Mouse (Mus musculus) brain, embryonic 14.5 days (tissue): Measurements from ENCODE around the gene AL607142.1.

Experiments
- CTCF ChIP-seq: fragments of 200-500 bp; IDR thresholded peaks from 2 replicates; pipeline ENCODE4 v1.5.1; 2012; ENCODE audit warnings: inconsistent platforms, mild to moderate bottlenecking, moderate library complexity, borderline replicate concordance; ENCODE audit not compliant: insufficient read depth, insufficient read length; ENCODE audit errors: extremely low read depth
- POLR2A ChIP-seq: fragments of 200-500 bp; IDR thresholded peaks from 2 replicates; pipeline ENCODE4 v1.6.1; 2012; ENCODE audit warnings: mild to moderate bottlenecking, inconsistent platforms, borderline replicate concordance; ENCODE audit not compliant: poor library complexity, insufficient read depth, insufficient read length, severe bottlenecking; ENCODE audit errors: extremely low read depth

DNA sequence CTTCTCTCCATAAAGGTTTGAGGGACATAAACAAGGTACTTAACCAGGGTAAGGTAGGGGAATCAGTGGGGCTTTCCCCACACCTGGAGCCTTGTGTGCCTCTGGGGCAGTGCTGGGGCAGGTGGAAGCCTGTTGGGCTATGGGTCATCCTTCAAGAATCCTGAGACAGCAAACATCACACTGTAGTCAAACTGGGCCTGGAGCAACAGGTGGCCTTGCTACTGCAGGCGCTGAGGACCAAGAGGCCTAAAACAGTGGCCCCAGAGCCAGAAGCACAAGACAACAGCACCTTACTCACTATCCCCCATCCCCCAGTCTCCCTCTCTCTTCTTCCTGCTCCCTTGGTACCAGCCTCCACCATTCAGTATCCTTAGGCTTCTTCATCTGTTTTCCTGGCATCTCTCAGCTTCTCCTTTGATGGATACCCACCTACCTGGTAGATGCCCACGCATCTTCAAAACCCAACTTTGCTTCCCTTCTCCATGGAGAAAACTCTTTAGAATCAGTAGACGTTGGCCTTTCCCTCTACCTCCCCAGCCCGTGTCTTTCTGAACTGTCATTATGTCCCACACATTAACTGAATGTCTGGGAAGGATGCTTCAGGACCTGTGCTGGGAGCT lies 41.5 kb upstream of the AL607142.1 start:
- TF ChIP-seq POLR2A (no peak), CTCF (no peak)
